Mouse (Mus musculus): ENCODE data around the gene Fndc7.
A peak's percentile ranks its signal among the peaks of the same experiment; 100 is the strongest.

Fndc7 gene

GRCm38 (mm10) chr3:108889908-108890307, at the start of gene Fndc7:
Gene Fndc7, minus strand, starts transcription at chr3:108890008.
- DNase-seq (ENCODE audit: low spot score in 2 of 2): no peak

DNA sequence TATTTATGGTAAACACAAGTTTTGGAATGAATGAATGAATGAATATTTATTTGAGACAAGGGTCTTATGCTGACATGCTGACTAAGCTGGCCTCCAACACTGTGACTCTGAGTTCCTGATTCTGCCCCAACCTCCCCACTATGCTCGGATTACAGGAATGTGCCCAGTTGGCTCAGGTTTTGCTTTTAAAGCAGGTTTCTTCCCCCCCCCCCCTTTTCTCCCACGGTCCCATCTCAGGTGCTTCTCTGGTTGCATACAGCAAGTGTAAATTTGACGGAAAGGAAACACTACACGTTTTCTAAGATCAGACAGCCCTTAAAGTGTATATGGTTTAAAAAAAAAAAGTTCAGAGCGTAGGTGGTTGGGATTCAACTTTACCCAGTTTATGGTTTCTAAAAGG, 49.8 kb upstream of the Fndc7 start, which contains the start of gene Henmt1:
TSS of gene Henmt1 (plus strand) at position 301 of the 400 bp plus-strand sequence.
- DNase-seq (ENCODE audit: low spot score in 2 of 2): no peak

- no peak for DNase-seq (ENCODE audit: low spot score in 2 of 2)
Observed at GRCm38 (mm10) chr3:108938691-108939090, 48.9 kb upstream of the Fndc7 start.

DNA sequence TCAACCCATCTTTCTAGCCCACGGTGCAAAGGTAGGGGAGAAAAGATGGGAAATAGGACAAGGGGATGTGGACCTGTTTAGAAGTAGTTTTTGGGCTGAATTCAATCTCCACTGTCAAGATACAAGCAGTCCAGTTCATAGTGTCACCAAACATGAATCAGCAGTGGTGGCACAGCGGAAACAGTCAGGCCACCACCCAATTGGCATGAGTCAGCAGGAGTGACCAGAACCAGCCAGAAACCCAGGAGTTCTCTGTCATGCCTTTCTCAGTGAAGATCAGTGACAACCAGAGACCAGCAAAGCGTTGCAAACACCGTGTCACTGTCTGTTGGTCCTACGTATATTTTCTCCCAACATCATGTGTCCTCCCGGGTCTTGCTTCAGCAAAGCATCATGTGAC, 43.7 kb upstream of the Fndc7 start:
- DNase-seq (ENCODE audit: low spot score in 2 of 2): no peak

- no peak for DNase-seq (ENCODE audit: low spot score in 2 of 2)
Observed at GRCm38 (mm10) chr3:108926308-108926707, 36.5 kb upstream of the Fndc7 start.

- no peak for DNase-seq (ENCODE audit: low spot score in 2 of 2)
Observed at GRCm38 (mm10) chr3:108925677-108926076, 35.9 kb upstream of the Fndc7 start.

- no peak for DNase-seq (ENCODE audit: low spot score in 2 of 2)
Observed at GRCm38 (mm10) chr3:108921822-108922221, 32.0 kb upstream of the Fndc7 start.

GRCm38 (mm10) chr3:108920442-108921070, 30.7 kb upstream of the Fndc7 start:
- no peak for DNase-seq (ENCODE audit: low spot score in 2 of 2)

- no peak for DNase-seq (ENCODE audit: low spot score in 2 of 2)
Observed at GRCm38 (mm10) chr3:108918852-108919251, 29.0 kb upstream of the Fndc7 start.

- DNase-seq (ENCODE audit: low spot score in 2 of 2): no peak
Observed at GRCm38 (mm10) chr3:108917986-108918385, 28.2 kb upstream of the Fndc7 start.

DNA sequence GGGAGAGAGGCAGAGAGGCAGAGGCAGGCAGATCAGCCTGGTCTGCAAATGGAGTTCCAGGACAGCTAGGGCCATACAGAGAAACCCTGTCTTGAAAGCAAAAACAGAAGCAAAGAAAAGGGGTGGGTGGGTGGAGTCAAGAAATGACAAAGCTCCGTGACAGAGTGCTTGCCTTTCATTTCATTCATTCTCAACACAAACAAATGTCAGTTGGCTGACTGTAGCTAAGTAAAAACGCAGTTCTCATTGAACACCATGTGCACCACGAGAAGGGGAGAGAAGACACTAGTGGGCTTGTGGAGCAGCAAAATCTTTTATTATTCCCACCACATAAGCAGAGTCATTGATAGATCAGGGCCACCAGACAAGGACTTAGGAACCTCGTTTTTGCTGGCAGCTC, 27.0 kb upstream of the Fndc7 start:
- no peak for DNase-seq (ENCODE audit: low spot score in 2 of 2)

DNA sequence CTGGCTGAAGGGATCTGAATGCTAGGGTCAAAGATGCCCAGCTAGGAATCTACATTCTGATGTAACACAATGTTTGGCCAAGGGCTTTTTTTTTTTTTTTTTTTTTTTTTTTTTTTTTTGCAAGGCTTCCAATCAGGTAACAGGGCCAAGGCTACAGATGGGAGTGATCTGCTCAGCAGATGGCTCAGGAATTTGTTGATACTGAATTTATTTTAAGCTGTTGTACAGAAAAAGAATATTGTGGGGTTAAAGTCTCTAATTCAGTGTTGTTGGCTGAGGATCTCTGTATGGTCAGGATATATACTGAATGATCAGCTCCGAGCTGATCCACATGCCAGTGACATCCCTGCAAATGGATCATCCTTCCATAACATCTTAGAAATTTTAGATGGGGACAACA, 26.2 kb upstream of the Fndc7 start:
- DNase-seq (ENCODE audit: low spot score in 2 of 2): no peak

DNA sequence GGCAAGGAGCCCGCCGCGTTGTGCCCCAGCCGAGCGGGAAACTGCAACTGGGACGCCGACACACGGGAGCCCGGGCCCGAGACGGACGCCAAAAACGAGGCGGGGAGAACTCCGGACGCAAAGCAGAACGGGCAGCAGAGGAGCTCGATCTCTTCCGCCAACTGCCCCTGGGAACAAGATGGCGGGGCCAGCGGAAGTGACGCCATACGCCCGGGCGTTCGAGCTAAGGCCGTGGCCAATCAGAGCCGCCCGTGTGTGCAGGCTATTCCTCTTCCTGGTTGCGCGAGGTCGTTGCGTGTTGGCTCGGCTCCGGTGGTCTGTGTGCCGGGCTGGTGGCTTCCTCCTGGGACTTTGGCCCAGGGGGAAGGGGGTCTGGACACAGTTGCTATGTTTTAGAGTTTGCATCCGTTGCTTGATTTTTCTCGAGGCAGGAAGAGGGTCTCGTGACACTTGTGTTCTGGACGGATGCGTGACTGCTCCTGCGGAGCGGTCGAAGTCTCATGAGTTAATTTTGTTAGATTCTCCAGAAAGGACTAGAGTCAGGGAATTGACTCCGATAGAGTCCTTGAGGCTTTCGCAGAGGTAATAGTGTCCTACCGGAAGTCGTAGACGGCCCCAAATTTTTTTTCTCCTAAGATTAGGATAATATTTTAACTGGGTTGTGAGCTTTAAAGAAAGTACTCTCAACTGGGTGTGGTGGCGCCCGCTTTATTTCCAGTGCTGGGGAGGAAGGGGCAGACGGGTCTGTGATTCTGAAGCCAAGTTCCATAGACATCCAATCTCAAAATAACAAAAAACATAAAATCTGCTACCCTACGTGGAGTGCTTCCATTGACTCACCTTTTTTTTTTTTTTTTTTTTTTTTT, 22.0 kb upstream of the Fndc7 start, which contains the start of gene Prpf38b:
TSS of gene Prpf38b (minus strand) at position 180 of the 866 bp plus-strand sequence.
- peak; percentile 85 to 92 for DNase-seq (ENCODE audit: low spot score in 2 of 2)

GRCm38 (mm10) chr3:108911081-108911547, 21.3 kb upstream of the Fndc7 start:
- peak; percentile 46 to 68 for DNase-seq (ENCODE audit: low spot score in 2 of 2)

DNA sequence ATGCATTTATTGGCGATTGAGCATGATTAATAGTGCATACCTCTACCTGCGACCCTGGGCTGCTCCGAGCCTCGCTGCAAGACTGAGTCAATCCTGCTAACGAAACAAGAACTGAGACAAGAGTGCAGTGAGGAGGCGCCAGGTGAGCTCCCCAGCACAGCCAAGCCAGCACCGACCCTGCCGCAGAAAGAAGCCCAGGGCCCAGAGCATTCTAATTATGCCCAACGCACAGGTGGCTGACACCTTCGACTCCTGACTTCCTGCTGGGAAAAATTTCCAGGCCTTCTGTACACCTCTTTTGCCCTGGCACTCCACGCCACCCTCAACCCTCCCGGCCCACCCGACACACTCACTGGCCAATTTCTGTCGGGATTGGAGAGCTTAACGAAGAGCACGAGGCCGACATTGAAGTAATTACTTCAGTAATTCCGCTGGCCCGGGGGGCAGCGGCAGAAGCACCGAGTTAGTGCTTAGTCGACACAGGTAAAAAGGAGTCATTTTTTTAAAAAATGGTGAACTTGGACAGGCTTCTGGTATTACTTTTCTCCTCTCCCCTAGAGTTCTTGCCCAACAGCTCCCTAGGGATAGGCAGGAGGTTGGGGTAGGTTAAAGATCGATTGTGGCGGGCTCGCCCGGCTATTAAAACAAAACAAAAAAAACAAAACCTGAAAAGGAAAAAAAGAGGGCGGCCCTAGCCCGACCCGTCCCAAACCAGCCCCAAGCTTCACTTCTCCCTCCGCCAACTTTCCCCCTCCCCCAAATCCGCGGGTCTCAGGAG, 20.7 kb upstream of the Fndc7 start:
- peak in 1 of 2 experiments; percentile 18 for DNase-seq (ENCODE audit: low spot score in 2 of 2)

GRCm38 (mm10) chr3:108902934-108903333, 13.1 kb upstream of the Fndc7 start:
- no peak for DNase-seq (ENCODE audit: low spot score in 2 of 2)

GRCm38 (mm10) chr3:108902038-108902437, 12.2 kb upstream of the Fndc7 start:
- DNase-seq (ENCODE audit: low spot score in 2 of 2): no peak

GRCm38 (mm10) chr3:108900681-108901080, 10.9 kb upstream of the Fndc7 start:
- no peak for DNase-seq (ENCODE audit: low spot score in 2 of 2)

DNA sequence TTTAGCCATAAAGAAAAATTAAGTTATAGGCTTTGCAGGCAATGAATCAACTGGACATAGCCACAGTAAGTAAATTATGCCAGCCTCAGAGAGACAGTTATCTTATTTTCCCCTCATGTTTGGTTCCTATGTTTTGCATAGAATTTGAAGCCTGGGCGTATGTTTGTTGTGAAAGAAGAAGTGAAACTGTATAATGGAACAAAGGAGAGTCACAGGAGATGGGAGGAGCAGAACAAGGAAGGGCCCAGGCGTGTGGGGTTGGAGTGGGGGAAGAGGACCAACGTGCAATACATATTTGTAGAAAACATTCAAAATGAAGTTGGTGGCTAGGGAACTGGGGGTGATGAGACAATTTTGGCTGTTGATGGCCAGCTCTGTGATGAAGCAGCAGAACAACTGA, 10.3 kb upstream of the Fndc7 start:
- peak in 1 of 2 experiments; percentile 7 for DNase-seq (ENCODE audit: low spot score in 2 of 2)

GRCm38 (mm10) chr3:108898640-108899039, 8.8 kb upstream of the Fndc7 start:
- no peak for DNase-seq (ENCODE audit: low spot score in 2 of 2)

GRCm38 (mm10) chr3:108892914-108893313, 3.1 kb upstream of the Fndc7 start:
- DNase-seq (ENCODE audit: low spot score in 2 of 2): no peak

GRCm38 (mm10) chr3:108892080-108892479, 2.3 kb upstream of the Fndc7 start:
- DNase-seq (ENCODE audit: low spot score in 2 of 2): no peak

Data from spleen, postnatal 14 days (tissue).